Mouse (Mus musculus) G1E-ER4 (cell line): ENCODE measurements around the gene Dgkg. TPM values are rescaled to one million over a fixed set of nuclear protein-coding genes. Genes with fewer than 3 reads are reported as not detected.

Experiments used
- GATA1 ChIP-seq: IDR thresholded peaks from one replicate; pipeline ENCODE4 v1.8.0; 2012; ENCODE audit warnings: low read length, inconsistent platforms
- polyA plus RNA-seq: library from polyadenylated mRNA; stranded (reverse); fragments of >175 nt; gene quantifications from 2 replicates; pipeline ENCODE4 v1.2.3, GENCODE M21; 2012

Dgkg gene
- polyA plus RNA-seq, 1 experiment, result not detected

DNA sequence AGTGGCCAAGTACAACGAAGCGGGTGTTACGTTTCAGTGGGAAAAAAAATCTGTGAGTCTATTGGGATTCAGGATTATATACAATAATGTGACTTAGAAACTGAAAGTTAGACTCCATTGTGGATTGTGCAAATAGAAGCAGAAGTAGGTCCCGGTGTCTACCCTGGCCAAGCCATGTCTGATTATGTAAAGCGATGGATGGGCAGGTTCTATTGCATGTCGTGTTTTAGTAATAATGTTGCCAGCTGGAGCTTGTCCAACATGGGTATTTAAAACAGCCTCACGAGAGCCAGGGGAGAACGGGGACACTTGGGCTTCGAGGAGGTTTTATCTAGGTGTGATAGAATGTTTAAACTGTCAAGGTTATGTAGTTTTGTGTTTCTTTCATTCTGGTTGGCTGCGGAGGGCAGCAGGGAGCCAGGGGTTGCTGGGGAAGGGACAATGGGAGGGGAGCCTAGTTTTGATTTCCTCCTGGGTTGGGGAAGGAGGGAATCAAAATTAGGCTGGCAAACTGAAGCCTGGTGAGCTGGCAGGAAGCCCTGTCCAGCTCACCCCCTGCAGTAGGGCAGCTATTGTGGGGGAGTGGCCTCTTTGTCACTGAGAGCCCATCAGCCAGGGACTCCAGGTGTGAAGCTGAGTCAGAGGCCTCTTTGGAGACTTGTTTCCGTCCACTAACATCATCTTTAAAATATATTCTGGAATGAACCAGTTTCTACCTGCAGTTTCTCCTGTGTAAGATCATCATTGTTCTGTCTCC lies 74.7 kb downstream of the Dgkg start:
- no peak for TF ChIP-seq GATA1

- TF ChIP-seq GATA1, result no peak
These were observed 76.9 kb downstream of the Dgkg start for GRCm38 (mm10) chr16:22580103-22580502.

DNA sequence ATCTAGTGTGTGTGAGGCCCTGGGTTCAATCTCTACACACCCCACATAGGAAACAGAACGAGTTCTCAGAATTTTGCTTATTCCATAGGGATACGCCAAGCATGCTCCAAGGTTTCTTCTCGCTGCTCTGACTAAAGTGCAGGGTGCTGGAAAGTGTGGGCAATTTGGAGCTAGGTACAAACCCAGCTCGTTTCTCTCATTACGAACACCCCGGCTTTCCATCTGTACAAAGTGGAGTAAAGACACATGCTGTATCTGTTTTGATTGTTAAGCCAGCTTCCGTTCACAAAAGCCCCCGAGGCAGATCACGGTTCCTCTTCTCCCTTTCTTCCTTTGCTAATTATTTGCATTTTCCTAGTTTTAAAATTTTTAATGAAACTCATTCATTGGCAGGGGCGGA lies 78.1 kb downstream of the Dgkg start:
- TF ChIP-seq GATA1, result no peak

DNA sequence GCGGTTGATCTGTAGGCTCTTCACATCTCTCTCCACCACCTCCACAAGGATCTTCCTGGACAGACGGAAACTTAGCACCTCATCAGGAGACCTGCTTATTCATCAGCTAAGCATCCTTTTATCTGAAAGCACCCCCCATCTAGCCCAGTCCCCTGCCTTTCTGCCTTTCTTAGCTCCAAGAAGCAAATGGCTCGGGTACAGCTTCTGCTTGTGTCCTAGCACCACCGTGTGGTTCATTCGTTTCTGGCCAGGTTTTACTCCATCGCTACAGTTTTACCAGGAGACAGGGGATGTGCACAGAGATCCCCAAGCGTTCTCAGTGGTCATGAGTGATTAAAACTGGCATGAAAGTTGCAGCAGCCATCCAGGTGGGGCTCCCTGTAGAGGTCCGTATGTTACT lies 79.4 kb downstream of the Dgkg start:
- no peak for TF ChIP-seq GATA1

DNA sequence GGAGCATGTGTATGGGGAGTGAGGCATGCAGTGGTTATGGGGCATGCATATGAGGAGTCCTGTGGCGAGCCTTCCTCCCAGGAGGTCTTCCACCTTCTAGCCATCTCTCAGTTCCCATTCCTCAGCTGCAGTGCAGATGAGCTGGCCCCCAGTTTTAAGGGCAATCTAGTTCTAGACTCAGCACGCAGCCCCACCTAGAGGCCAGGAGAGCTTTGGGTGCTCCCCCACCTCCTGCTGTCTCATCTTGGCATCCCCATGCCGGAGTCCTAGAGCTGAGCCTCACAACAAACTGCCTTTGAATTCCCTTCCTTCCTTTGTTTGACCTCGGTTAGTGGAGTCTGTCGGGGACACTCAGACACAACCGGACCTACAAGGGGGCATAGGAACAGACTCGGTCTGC lies 82.9 kb downstream of the Dgkg start:
- no peak for TF ChIP-seq GATA1

GRCm38 (mm10) chr16:22572641-22573341 lies 84.2 kb downstream of the Dgkg start:
- TF ChIP-seq GATA1, result no peak

GRCm38 (mm10) chr16:22564907-22565272 lies 92.1 kb downstream of the Dgkg start:
- TF ChIP-seq GATA1, result no peak

DNA sequence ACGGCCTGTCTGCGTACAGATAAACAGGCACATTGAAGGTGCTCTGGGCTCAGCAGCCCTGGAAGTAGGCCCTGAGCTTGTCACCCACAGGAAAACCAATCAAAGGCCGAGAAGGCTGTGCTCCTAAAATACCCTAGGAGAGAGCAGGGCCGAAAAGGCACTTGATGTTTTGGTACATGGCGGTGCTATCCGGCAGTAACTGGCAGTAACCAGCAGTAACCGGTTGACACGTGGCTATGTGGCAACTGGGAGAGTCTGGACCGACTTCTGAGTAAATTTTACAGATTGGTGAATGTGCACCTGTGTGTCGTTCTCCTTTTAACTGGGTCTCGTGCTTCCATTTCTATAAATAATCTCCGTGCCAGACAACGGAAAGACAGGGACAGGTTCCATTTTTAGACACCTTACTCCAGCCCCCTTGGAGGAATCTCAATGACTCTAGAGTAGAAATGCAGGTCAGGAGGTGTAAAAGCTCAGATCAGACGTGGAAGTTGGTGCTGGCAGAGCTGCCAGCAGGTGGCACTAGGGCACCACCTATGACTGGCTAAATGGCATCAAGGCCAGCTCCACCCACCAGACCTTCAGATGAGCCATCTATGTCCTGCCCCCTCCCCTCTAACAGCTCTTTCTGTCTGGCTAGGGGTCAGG lies 92.6 kb downstream of the Dgkg start:
- TF ChIP-seq GATA1, result no peak

GRCm38 (mm10) chr16:22563594-22563993 lies 93.4 kb downstream of the Dgkg start:
- no peak for TF ChIP-seq GATA1

- no peak for TF ChIP-seq GATA1
These were observed 102.0 kb downstream of the Dgkg start for GRCm38 (mm10) chr16:22554996-22555395.

DNA sequence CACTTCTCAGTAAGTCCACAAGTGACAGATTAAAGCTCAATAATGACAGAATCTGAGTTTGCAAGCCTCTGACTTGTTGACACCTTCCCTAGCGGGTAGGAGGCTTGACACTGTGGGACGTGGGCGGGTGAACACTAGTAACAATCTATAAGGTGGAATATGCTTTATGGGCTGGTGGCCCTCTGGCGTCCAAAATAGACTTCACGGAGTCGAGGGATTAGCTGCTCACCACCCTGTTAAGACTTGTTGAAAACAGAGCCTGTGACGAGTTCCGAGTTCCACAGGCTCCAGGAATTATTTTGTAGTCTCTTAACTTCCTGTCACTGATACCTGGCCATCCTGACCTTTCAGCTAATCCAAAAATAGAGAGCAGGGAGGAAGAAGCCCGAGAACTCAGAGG lies 104.7 kb downstream of the Dgkg start:
- no peak for TF ChIP-seq GATA1

DNA sequence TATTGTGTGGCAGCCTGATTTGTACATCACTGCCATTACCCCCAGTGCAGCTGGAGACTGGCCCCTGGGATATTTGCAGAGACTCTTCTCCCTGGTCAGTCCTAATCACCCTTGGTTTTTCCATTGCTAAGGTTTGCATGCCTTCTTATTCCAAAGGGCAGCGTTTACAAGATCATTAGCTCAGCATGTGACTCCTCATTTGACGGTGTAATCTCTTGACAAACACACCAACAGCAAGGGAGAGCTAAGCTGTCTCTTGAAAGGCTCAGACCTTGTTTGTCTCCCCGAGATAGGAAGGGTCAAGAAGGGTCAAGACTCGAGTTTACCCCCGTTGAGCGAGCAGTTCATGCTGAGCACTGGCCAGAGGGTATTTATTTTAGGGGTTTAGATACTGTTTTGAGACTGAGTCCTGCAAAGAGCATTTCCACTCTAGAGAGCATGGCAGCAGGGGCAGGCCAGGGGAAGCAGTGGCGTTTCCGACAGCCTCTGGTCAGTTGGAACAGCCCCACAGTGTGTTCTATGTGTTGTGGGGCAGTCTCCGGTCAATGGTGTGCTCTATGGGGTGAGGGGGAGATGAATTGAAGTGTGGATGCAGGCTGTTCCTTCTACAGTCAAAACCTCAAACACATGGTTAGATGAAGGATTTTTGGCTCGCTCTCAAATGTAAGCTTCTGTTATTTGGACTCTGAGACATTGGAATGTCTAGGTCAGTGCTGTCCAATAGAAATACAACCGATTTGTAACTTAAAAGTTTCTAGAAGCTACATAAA lies 105.6 kb downstream of the Dgkg start:
- no peak for TF ChIP-seq GATA1

- no peak for TF ChIP-seq GATA1
These were observed 107.7 kb downstream of the Dgkg start for GRCm38 (mm10) chr16:22549346-22549745.

DNA sequence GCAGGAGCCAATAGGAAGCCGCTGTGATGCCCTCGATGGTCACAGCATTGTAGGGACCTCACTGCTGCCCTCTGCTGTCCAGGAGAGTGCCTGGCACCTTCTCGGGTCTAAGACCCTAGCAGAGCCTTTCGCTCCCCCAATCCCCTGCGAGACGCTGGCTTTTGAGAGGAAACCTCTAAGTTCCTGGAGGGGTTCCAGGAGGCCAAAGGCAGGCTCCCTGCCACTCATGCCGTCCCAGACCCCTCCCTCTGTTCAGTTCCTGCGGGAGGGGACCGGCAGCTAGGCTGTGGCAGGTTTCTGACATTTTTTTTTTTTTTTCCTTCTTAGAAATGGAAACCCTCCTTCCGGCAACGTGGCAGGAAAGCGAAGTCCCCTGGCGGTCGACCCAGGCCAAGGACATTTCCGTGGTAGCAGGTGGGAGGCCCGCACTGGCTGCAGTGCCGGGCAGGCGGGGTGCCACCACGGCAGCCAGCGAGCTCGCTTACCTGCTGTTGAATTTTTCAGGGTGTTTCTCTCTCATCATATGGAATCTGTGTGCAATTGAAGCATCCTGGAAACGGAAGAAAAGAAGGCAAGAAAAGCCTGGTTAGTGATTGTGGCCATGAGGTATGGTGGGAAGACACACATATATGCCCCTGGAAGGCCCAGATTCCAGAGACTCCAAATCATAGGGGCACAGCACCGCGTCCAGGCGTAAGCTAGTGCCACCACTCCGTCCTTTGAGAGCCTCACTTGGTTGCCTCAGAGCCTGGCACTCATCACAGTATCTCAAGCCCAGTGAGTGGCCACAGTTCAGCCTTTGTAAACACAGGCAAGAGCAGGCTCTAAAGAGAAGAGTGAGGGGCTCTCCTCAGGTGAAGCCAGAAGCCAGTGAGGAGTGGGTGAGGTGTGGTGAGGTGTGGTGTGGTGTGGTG lies 108.6 kb downstream of the Dgkg start:
- TF ChIP-seq GATA1, result no peak

DNA sequence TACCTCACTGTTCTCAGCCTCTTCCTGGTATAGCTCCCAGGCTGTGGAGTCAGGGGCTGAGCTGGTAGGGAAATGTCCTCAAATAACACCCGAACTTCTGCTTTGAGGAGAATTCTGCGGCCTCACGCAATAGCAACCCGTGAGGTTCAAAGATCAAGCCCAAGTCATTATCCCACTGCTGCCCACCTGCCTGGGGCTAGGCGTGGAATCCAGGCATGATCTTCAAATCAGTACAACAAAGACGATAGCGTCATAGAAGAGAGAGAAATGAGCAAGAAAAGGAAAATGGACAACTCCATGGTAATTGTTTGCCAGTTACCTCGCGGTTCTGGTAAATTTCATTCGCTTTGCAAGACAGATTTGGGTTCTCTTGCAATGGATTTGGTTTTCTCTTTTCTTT lies 109.3 kb downstream of the Dgkg start:
- TF ChIP-seq GATA1, result no peak
